Mouse (Mus musculus) T-cell, adult 2 months (primary cell): ENCODE measurements around the gene Itk.
A peak's percentile ranks its signal among the peaks of the same experiment; 100 is the strongest.

ENCODE experiments used
- DNase-seq: peaks from one replicate; pipeline ENCODE4 v3.0.0; 2022; ENCODE audit warnings: low spot score

Gene Itk

DNA sequence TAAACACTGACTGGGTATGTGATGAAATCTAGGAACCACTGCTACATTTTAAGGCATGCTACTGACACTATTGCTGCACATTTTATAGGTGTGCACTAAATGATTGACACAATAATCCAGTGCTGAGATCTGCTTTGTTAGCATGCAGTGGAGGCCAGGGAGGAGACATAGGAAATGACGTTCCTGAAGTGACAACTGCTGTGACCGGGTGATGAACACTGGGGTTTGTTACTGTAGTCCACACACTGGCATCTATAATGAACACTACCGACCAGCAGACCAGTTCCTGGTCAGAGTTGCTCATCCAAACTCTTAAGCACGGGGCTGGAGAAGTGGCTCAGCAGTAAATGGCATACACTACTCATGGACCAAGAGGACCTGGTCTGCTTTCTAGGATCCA is 4.1 kb upstream of the Itk start:
- DNase-seq, result no peak

GRCm38 (mm10) chr11:46392890-46393289 is 3.6 kb upstream of the Itk start:
- DNase-seq, result no peak

- no peak for DNase-seq
Measured at GRCm38 (mm10) chr11:46390621-46391020, 1.3 kb upstream of the Itk start.

DNA sequence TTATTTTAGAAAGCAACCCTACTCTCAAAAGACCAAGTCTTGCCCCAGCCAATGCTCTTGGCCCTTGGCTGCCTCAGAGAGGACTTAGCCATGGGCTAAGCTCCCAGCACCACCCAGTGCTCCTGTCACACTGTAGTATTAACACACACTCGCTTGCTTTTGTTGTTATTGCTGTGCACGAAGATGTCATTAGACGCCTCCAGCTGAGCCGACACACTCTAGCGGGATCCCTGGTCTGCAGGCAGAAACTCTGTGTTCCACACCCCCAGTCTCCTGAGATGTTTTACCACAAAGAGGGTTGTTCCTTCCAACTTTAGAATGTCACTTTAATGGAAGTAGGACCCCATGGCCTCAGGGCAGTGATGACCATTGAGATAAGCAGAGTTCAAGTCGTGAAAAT is 877 bp downstream of the Itk start:
- no peak for DNase-seq

- DNase-seq, result no peak
Measured at GRCm38 (mm10) chr11:46387061-46387460, 2.3 kb downstream of the Itk start.

DNA sequence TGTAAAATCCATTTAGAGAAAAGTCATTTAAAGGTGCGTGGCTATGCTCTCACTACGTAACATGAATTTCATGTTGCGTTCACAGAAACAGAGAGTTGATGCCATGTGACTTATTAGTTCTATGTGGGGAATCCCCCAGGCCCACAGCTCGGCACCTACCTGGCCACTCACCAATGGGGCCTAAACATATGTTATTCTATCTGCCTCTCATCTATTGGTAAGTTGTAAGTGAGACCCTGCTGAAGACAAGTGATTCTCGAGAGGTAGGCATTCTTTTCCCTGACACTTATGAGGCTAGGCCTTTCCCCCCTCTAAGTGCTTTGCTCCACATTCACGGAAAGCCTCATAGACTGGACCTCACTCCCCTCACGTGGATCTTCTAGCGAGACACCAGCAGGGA is 2.8 kb downstream of the Itk start:
- DNase-seq, result peak; percentile 71

DNA sequence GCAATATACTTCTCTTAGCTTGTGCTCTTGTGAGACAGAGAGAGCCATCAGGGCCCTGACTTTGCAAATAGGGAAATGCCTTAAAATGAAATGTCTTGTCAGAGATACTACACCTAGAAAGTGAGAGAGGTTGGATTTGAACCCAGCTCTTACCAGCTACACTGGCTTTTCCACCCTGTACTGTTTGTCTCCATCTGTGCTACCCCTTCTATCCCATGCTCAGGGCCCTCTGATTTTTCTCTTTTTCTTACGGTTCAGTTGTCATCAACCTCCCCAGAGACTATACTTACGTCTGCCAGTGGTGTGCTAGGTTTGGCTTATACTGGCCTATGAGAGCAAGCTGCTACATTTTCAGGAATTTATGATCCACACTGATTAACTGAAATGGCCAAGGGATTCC is 4.4 kb downstream of the Itk start:
- DNase-seq, result no peak

DNA sequence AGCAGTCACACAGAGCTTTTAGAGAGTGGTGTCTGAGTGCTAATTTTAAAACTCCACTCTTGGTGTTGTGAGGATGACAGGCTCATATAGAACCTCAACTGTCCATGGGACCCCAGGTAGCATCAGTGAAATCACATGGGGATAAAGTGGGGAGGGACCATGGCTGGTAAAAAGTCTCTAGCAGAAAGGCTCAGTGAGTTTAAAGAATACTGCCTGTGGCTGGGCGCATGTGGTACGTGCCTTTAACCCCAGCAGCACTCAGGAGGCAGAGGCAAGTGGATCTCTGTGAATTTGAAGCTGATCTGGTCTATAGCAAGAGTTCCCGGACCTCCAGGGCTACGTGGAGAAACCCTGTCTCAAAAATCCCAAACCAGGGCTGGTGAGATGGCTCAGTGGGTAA is 6.8 kb downstream of the Itk start:
- DNase-seq, result no peak

- DNase-seq, result peak; percentile 57
Measured at GRCm38 (mm10) chr11:46380097-46380675, 9.1 kb downstream of the Itk start.

DNA sequence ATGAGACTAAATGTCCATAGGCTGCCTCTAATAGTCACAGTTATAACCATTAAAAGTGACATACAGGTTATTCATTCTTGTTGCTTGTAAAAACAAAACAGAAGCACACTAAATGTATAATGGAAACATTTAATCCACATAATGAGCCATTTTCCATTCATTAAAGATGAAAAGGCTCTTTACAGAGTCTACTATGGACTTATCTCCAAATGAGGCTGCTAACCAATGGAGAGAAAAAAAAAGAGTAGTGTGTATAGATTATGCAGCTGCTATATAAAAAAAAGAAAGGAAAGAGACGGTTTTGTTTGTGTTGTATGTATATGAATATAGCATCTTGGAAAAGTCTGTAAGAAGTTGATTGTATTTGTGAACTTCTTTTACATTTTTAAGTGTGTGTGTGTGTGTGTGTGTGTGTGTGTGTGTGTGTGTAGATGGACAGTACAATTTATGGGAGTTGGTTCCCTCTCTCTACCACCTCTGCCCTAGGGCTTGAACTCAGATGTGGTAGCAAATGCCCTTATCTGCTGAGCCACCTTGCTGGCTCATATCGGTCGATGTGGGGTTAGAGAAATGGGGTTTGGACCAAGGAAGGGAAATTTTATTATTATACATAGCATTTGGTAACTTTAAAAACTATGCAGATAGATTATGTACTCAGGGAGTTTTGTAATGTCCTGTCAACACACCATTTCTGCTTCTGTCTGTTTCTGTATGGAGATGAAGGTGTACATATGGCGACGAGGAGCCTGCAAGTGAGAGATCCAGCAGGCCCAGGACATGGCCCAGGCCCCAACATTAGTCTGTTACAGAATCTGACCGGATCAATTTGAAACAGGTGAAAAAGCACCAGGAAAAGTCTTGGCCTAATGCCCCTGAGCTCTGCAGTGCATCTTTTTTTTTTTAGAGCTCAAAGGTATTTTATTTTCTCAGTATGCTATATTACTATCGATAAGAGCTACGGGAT is 11.2 kb downstream of the Itk start:
- peak; percentile 1 for DNase-seq

DNA sequence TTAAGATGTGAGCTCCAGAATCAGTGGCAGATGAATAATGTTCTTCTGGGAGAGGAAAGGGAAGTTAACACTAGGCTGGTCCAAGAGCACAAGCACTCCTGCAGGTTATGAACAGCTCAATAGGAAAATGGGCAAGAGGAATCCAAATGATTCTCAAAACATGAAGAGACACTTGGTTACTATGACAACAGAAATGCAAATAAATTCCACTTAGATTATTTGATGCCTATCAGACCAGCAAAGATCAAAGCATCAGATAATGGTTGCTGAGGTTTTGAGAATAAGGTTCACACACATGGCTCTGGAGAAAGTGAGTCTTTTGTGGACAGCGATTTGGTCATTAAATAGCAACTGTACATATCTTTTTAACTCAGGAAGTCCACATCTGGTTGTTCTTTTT is 12.0 kb downstream of the Itk start:
- peak; percentile 19 for DNase-seq

- DNase-seq, result peak; percentile 68
Measured at GRCm38 (mm10) chr11:46375015-46375414, 14.3 kb downstream of the Itk start.

- no peak for DNase-seq
Measured at GRCm38 (mm10) chr11:46373071-46374030, 16.0 kb downstream of the Itk start.

- DNase-seq, result peak; percentile 71
Measured at GRCm38 (mm10) chr11:46372331-46372953, 16.9 kb downstream of the Itk start.

DNA sequence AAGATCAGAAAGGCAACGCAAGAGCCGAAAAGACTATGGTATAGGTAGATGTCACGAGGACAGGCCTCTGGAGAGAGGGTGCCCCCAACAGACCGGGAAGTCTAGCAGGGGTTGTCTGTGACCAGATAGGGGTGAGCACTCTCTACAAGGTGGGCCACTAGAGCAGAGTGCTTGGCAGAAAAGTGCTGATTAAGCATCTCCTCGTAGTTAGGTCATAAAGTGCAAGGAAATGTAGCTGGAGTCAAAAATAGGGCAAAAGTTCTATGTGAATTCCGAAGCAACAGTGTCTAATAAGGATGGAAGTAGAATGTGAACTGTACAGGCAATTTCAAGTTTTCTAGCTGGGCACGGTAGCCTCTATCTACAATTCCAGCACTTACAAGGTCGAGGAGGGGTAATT is 18.1 kb downstream of the Itk start:
- no peak for DNase-seq

- DNase-seq, result no peak
Measured at GRCm38 (mm10) chr11:46370457-46370856, 18.9 kb downstream of the Itk start.

- DNase-seq, result no peak
Measured at GRCm38 (mm10) chr11:46366357-46366756, 23.0 kb downstream of the Itk start.

DNA sequence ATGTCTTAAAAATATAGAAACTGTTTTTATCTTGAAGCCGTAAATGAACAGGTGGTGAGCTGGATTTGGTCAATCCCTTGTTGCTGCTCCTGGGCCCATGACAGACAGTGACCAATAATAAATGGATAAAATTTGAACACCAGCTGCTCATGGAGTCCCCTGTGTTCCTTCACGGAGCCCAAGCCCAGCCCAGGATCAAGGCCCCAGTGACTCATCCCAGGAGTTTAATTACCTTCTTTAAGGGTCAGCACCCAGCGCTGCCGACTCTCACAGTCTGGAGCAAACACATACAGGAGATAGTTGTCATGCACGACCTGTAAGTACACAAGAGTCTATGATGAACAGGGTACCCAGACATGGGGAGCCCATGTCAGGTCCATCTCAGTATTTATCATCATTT is 23.6 kb downstream of the Itk start:
- no peak for DNase-seq

DNA sequence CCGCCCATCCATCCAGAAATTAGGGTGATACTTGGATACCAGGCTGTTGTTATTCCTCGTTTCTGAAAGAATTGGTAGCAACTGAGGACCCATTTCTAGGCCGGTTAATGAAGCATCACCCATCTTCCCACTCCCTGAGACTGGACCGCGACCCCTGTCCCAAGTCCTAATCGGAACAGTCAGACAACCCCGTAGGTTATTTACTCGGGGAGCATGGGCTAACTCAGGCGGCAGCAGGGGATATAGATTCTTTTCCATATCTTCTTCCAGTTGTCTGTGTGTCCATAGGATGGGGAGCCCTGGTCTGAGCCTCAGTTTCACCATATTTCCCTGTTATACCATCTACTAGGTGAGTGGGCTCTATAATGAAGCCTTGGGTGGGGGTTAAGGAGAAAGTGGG is 25.5 kb downstream of the Itk start:
- DNase-seq, result no peak

DNA sequence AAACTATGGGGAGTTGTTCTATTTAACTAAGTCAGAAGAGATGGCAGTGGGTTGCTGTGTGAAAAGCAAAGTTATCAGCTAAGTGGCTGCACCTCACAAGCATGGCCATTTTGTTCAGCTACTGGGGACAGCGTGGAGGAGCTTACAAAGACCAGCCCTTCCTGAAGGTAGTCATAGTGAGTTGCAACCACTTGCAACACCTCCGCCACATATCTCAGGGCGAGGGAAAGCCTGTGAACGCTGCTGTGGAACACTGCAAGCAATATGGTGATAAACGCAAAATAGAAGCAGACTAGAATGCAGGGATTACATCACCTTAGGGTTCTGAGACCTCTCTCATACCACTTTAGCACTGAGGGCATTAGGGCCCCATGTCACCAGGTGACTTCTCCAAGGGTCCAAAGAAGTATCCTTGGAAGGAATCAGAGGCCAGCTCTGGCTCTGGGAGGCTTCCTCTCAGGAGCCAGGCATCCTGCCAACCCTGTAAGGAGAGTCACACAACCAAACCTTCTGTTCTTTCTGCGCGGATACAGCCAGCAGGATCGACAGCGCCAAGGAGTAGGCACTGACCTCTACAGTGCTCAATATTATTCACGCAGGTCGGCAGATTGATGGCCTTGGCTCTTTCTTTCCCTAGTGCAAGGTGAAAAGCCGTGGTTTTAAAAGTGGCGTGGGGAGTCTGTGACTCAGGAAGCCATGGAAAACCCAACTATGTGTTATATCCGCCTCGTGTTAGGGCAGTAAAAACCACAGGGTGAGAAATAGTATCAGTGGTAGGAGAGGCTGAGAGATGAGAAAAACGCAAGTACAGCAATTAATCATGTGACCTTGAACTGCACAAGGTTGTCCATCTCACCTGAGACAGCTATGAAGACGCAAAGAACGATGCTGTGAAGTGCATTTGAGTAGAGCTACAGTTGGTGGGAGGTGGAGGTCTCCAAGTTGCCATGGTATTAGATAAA is 27.0 kb downstream of the Itk start:
- no peak for DNase-seq
